Mouse (Mus musculus) neural tube, embryonic 12.5 days (tissue): ENCODE measurements around the gene Dnajc13. TPM values are rescaled to one million over a fixed set of nuclear protein-coding genes. Genes with fewer than 3 reads are reported as not detected.

ENCODE experiments used
- ATAC-seq: fragments of 200-750 bp; cut with Nextera tagmentation; 2 replicates; pipeline ENCODE4 v1.8.0; 2017; ENCODE audit warnings: low read depth, mild to moderate bottlenecking, moderate TSS enrichment, moderate library complexity; ENCODE audit not compliant: low FRiP score
- H3K27ac ChIP-seq: fragments of 300-500 bp; sonication (generic); 2 replicates; pipeline ENCODE4 v1.5.1; 2016
- H3K27me3 ChIP-seq: fragments of 300-500 bp; sonication (generic); replicated peaks from 2 replicates; pipeline ENCODE4 v1.6.1; 2016; ENCODE audit warnings: mild to moderate bottlenecking
- H3K36me3 ChIP-seq: fragments of 300-500 bp; sonication (generic); 2 replicates; pipeline ENCODE4 v1.6.1; 2016; ENCODE audit warnings: mild to moderate bottlenecking
- H3K4me1 ChIP-seq: fragments of 300-500 bp; sonication (generic); 2 replicates; pipeline ENCODE4 v1.6.1; 2016
- H3K4me2 ChIP-seq: fragments of 300-500 bp; sonication (generic); replicated peaks from 2 replicates; pipeline ENCODE4 v1.6.1; 2016; ENCODE audit warnings: mild to moderate bottlenecking
- H3K4me3 ChIP-seq: fragments of 300-500 bp; sonication (generic); 2 replicates; pipeline ENCODE4 v1.5.1; 2016
- H3K9ac ChIP-seq: fragments of 300-500 bp; sonication (generic); 2 replicates; pipeline ENCODE4 v1.6.1; 2016; ENCODE audit warnings: mild to moderate bottlenecking
- H3K9me3 ChIP-seq: fragments of 300-500 bp; sonication (generic); 2 replicates; pipeline ENCODE4 v1.6.1; 2016; ENCODE audit warnings: mild to moderate bottlenecking
- WGBS: fragments of 180-500 bp; shearing (Covaris S2); methylation state at CpG from one replicate; pipeline ENCODE4 v1.1.7; 2016; 5-methylcytosine and 5-hydroxymethylcytosine counted together
- polyA plus RNA-seq: library from polyadenylated mRNA; unstranded; fragments of >200 nt; fragmentation: Nextera tagmentation; extraction: Ambion mirVana; gene quantifications from 2 replicates; pipeline ENCODE4 v1.2.1, GENCODE M21; 2016

Gene Dnajc13
- 19.3 and 20.0 TPM in 2 replicates for polyA plus RNA-seq

- H3K27ac ChIP-seq = peak within 1 kb of the TSS; percentile 82
- peak within 1 kb of the TSS; percentile 90 for H3K9ac ChIP-seq
- no peaks in the 10 kb centered on the region for H3K27me3 ChIP-seq
- no peaks in the 10 kb centered on the region for H3K36me3 ChIP-seq
- no peaks in the 10 kb centered on the region for H3K9me3 ChIP-seq
- peaks cover 18% of the 10 kb centered on the region for H3K4me1 ChIP-seq
- peak within 1 kb of the TSS; percentile 82 for H3K4me2 ChIP-seq
- WGBS = under 1% methylated on average over 60 of the region's 60 CpGs
- peak within 1 kb of the TSS; percentile 86 for H3K4me3 ChIP-seq
- ATAC-seq = peak; percentile 97
Measured at GRCm38 (mm10) chr9:104262823-104263352, at the start of gene Dnajc13. Dnajc13 (minus strand) TSS chr9:104262930.

GRCm38 (mm10) chr9:104306734-104307133, 44.0 kb upstream of the Dnajc13 start:
- Histone ChIP-seq H3K9ac (no peak overlapping the region), H3K4me3 (no peak overlapping the region), H3K27me3 (no peaks in the 10 kb centered on the region), H3K36me3 (no peaks in the 10 kb centered on the region), H3K27ac (no peak overlapping the region), H3K4me2 (no peak overlapping the region), H3K9me3 (no peaks in the 10 kb centered on the region), H3K4me1 (no peaks in the 10 kb centered on the region)
- WGBS = 17% methylated on average over 6 of the region's 6 CpGs
- no peak for ATAC-seq

GRCm38 (mm10) chr9:104305333-104306111, 42.8 kb upstream of the Dnajc13 start:
- H3K4me2 ChIP-seq = no peak overlapping the region
- WGBS = 91% methylated on average over 6 of the region's 6 CpGs
- H3K9ac ChIP-seq = no peak overlapping the region
- H3K27ac ChIP-seq = no peak overlapping the region
- no peaks in the 10 kb centered on the region for H3K27me3 ChIP-seq
- no peaks in the 10 kb centered on the region for H3K36me3 ChIP-seq
- H3K9me3 ChIP-seq = no peaks in the 10 kb centered on the region
- no peaks in the 10 kb centered on the region for H3K4me1 ChIP-seq
- ATAC-seq = no peak
- H3K4me3 ChIP-seq = no peak overlapping the region

- Histone ChIP-seq H3K4me2 (no peak overlapping the region), H3K36me3 (no peaks in the 10 kb centered on the region), H3K9me3 (no peaks in the 10 kb centered on the region), H3K27ac (no peak overlapping the region), H3K4me1 (no peaks in the 10 kb centered on the region), H3K27me3 (no peaks in the 10 kb centered on the region), H3K4me3 (no peak overlapping the region), H3K9ac (no peak overlapping the region)
- no peak for ATAC-seq
- 72% methylated on average over 10 of the region's 10 CpGs for WGBS
Measured at GRCm38 (mm10) chr9:104304800-104305199, 42.1 kb upstream of the Dnajc13 start.

GRCm38 (mm10) chr9:104304376-104304775, 41.6 kb upstream of the Dnajc13 start:
- no peak for ATAC-seq
- 74% methylated on average over 4 of the region's 4 CpGs for WGBS
- no peak overlapping the region for H3K4me3 ChIP-seq

GRCm38 (mm10) chr9:104300569-104300968, 37.8 kb upstream of the Dnajc13 start:
- H3K4me2 ChIP-seq = no peak overlapping the region
- WGBS = 88% methylated on average over 12 of the region's 12 CpGs
- H3K4me1 ChIP-seq = no peaks in the 10 kb centered on the region
- no peak overlapping the region for H3K4me3 ChIP-seq
- no peaks in the 10 kb centered on the region for H3K36me3 ChIP-seq
- no peaks in the 10 kb centered on the region for H3K9me3 ChIP-seq
- ATAC-seq = no peak
- H3K9ac ChIP-seq = no peak overlapping the region
- no peak overlapping the region for H3K27ac ChIP-seq
- H3K27me3 ChIP-seq = no peaks in the 10 kb centered on the region

More at GRCm38 (mm10) chr9:104304376-104304775, 41.6 kb upstream of the Dnajc13 start:
- Histone ChIP-seq H3K36me3 (no peaks in the 10 kb centered on the region), H3K4me2 (no peak overlapping the region), H3K4me1 (no peaks in the 10 kb centered on the region), H3K27ac (no peak overlapping the region), H3K9me3 (no peaks in the 10 kb centered on the region), H3K27me3 (no peaks in the 10 kb centered on the region), H3K9ac (no peak overlapping the region)

- Histone ChIP-seq H3K9me3 (no peaks in the 10 kb centered on the region), H3K4me3 (no peak overlapping the region), H3K27me3 (no peaks in the 10 kb centered on the region), H3K27ac (no peak overlapping the region), H3K36me3 (no peaks in the 10 kb centered on the region), H3K4me2 (no peak overlapping the region), H3K4me1 (no peaks in the 10 kb centered on the region), H3K9ac (no peak overlapping the region)
- 65% methylated on average over 3 of the region's 3 CpGs for WGBS
- no peak for ATAC-seq
Measured at GRCm38 (mm10) chr9:104297041-104297440, 34.3 kb upstream of the Dnajc13 start.

- Histone ChIP-seq H3K27me3 (no peaks in the 10 kb centered on the region), H3K36me3 (no peaks in the 10 kb centered on the region), H3K27ac (no peak overlapping the region), H3K4me1 (no peaks in the 10 kb centered on the region), H3K4me2 (no peak overlapping the region), H3K9ac (no peak overlapping the region), H3K4me3 (no peak overlapping the region), H3K9me3 (no peaks in the 10 kb centered on the region)
- WGBS = 65% methylated on average over 6 of the region's 6 CpGs
- ATAC-seq = no peak
Measured at GRCm38 (mm10) chr9:104284934-104285333, 22.2 kb upstream of the Dnajc13 start.

GRCm38 (mm10) chr9:104282536-104282935, 19.8 kb upstream of the Dnajc13 start:
- Histone ChIP-seq H3K27me3 (no peaks in the 10 kb centered on the region), H3K4me2 (no peak overlapping the region), H3K27ac (no peak overlapping the region), H3K4me1 (no peaks in the 10 kb centered on the region), H3K4me3 (no peak overlapping the region), H3K36me3 (no peaks in the 10 kb centered on the region), H3K9ac (no peak overlapping the region), H3K9me3 (no peaks in the 10 kb centered on the region)
- 26% methylated on average over 8 of the region's 8 CpGs for WGBS
- ATAC-seq = no peak

- Histone ChIP-seq H3K4me1 (no peaks in the 10 kb centered on the region), H3K27me3 (no peaks in the 10 kb centered on the region), H3K4me2 (no peak overlapping the region), H3K4me3 (no peak overlapping the region), H3K27ac (no peak overlapping the region), H3K9me3 (no peaks in the 10 kb centered on the region), H3K36me3 (no peaks in the 10 kb centered on the region), H3K9ac (no peak overlapping the region)
- no peak for ATAC-seq
- WGBS = 80% methylated on average over 5 of the region's 5 CpGs
Measured at GRCm38 (mm10) chr9:104281737-104282136, 19.0 kb upstream of the Dnajc13 start.

- Histone ChIP-seq H3K4me2 (no peak overlapping the region), H3K4me1 (no peaks in the 10 kb centered on the region), H3K9ac (no peak overlapping the region), H3K27me3 (no peaks in the 10 kb centered on the region), H3K9me3 (no peaks in the 10 kb centered on the region), H3K36me3 (no peaks in the 10 kb centered on the region), H3K27ac (no peak overlapping the region), H3K4me3 (no peak overlapping the region)
- no peak for ATAC-seq
- 87% methylated on average over 8 of the region's 8 CpGs for WGBS
Measured at GRCm38 (mm10) chr9:104280725-104281495, 18.2 kb upstream of the Dnajc13 start.

- Histone ChIP-seq H3K36me3 (no peaks in the 10 kb centered on the region), H3K9ac (no peak overlapping the region), H3K27ac (no peak overlapping the region), H3K9me3 (no peaks in the 10 kb centered on the region), H3K27me3 (no peaks in the 10 kb centered on the region), H3K4me3 (no peak overlapping the region), H3K4me2 (peak overlapping the region; percentile 37), H3K4me1 (no peaks in the 10 kb centered on the region)
- ATAC-seq = peak; percentile 65; the same call in 1 of the 2 replicates
- WGBS = 26% methylated on average over 18 of the region's 18 CpGs
Measured at GRCm38 (mm10) chr9:104277528-104278162, 14.9 kb upstream of the Dnajc13 start.
